Mouse (Mus musculus): ENCODE results near the gene Tbx20.
A peak's percentile ranks its signal among the peaks of the same experiment; 100 is the strongest.

Gene Tbx20

DNA sequence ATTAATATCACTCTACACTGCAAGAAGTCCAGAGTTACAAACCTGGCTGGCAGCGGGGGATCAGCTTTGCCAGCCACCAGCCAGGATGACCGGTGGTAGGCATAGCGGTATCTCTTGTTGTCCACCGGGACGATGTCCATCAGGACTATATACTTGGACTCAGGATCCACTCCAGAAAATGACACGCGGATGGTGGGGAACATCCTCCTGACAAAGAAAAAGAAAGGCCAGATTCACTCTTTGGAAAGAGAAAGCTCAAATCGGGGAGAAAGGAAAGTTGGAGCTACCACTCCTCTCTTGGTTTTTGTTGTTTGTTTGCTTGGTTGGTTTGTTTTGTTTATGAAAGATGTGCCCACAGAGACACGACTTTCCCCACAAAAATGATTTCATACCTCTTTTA, 4.5 kb downstream of the Tbx20 start:
- no peak for DNase-seq (ENCODE audit: low spot score)

DNA sequence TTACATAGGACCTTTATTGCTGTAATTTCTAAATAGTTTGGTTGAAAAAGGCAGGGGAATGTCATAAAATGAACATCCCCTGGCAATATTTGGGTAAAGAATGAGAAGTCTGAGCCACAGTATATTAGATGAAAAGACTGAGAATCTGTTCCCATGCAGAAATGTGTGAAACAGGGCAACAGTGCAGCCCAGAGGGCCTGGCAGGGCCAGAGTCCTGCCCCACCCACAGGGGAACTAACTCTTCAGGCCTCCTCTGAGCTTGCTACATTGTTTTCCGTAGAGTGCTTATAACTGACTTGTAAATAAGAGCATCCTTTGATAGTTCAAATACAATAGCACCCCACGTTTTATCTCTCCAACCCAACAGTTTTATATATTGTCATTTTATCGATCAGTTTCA, 7.0 kb downstream of the Tbx20 start:
- DNase-seq (ENCODE audit: low spot score), result no peak

DNA sequence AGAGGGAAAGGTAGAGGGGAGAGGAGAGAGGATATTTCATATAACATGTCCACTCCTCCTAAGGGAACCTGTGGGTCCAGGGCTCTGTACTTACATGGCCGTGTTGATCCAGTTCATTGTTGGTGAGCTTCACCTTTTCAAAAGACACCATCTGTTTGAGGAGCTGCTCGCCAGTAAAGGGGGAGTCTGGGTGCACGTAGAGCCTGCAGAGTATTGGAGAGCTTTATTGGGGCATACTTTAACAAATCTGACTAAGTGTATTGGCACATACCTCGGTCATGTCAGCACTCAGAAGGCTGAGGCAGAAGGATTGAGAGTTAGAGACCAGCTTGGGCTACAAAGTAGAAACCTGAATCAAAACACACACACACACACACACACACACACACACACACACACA, 8.5 kb downstream of the Tbx20 start:
- no peak for DNase-seq (ENCODE audit: low spot score)

DNA sequence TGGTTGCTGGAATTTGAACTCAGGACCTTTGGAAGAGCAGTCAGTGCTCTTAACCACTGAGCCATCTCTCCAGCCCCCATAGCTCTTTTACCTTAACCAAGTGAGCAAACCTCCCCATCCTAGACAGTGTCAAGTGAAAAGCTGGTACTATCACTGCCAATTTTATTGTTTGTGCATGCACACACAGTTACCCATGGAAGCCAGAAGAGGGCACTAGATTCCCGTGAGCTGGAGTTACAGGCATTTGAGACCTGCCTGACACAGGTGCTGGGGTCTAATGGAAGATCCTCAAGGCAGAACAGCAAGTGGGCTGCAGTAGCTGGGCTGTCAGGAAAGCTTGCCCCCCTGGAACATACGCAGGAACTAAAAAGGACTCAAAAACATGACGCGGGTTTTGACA, 13.6 kb downstream of the Tbx20 start:
- no peak for DNase-seq (ENCODE audit: low spot score)

DNA sequence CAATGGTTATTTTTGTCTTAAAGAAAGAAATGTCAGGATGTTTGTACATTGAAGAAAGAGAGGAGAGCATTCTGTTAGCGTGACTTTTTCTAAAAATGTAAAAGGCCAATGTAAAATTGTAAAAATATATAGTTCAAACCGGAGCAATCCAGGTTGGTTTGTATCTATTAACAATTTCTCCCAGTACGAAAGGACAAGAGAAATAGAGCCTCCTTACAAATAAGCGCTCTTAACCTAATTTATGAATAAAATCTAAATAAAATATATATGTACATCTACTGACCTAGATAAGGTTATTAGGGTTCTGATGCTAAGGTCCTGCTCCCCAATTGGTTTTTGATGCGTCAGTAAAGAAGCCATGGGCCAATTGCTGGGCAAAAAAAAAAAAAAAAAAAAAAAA, 29.1 kb downstream of the Tbx20 start:
- DNase-seq (ENCODE audit: low spot score), result no peak

DNA sequence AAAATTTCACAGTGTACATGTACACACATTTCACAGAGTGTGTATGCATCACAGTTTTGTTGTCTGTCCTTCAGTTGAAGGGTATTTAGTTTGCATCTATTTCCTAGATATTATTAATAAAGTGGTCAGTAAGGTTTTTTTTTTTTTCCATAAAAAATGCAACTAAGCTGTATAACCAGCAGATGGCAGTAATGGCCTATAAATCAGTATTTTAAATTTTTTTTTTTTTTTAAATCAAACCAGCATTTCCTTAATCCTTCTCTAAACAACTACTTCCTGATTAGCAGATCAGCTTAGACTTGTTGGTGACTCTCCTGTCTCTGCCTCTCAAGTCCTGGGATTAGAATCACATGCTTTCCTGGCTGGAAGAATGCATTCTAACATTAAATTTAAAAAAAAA, 72.9 kb downstream of the Tbx20 start:
- DNase-seq (ENCODE audit: low spot score), result peak; percentile 18

DNA sequence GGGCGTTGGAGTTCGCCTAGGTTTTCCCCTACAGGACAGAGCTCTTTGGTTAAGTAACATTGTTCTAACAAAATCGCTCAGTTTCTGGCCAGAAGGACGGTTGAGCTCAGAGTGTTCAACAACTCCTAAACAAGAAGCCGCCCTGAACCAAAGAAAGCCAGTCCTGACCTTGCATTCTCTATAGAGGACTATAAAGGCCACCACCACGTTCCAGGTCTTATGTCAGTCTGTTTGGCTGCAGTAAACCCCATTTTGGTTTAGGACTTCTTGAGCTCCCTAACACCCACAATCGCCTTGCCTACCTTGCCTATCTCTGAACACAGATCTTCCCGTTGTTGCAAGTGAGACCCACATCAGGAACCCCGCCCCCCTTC, 77.7 kb downstream of the Tbx20 start:
- DNase-seq (ENCODE audit: low spot score), result no peak

DNA sequence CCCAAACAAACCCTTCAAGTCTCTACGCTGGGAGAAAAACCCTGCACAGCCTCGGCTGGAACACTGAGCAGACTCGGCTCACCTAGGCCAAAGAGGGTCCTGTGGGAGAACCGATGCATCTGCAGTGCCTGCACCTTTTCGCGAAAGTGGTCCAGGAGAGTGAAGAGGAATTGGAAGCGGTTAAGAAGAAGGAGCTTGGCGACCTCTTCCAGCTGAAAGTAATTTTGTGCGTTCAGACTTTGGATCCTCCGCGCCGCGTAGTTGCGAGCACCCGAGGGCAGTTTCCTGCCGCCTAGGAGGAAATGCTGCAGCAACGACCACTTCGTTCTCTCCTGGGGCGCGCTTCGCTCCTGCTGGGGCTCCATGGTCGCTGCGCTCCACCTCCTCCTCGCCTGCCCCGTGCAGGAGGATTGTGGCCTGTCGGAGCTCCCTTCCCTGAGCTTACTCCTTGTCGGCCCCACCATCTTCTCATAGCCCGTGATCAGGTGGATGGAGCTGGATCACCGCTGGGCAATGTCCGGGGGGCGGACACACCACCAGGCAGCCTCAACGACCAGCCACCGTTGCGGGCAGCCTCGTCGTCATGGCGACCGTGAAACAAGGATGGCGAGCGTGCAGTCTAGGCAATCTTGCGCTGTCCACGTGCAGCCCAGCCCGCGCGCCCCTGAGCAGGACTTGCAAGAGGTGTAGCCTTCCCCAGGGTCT, 78.3 kb downstream of the Tbx20 start, which contains the start of gene Dpy19l2:
Gene Dpy19l2 (minus strand): TSS at position 594 of the 705 bp plus-strand sequence.
- DNase-seq (ENCODE audit: low spot score), result no peak

All from adipocyte (in vitro differentiated cells).